Mouse (Mus musculus): Measurements from ENCODE around the gene Zfp72.

Gene Zfp72

GRCm38 (mm10) chr13:74390371-74390990 is at the start of gene Zfp72:
Gene Zfp72, minus strand, starts transcription at chr13:74390836.
- peak; percentile 84 for DNase-seq

GRCm38 (mm10) chr13:74439895-74440294 is 49.3 kb upstream of the Zfp72 start:
- no peak for DNase-seq

GRCm38 (mm10) chr13:74399298-74399839 is 8.7 kb upstream of the Zfp72 start, which contains the start of gene Ftl1-ps1:
Gene Ftl1-ps1, plus strand, starts transcription at chr13:74399694.
- DNase-seq: peak; percentile 32

- DNase-seq: no peak
Observed at GRCm38 (mm10) chr13:74391156-74391555, 520 bp upstream of the Zfp72 start.

- DNase-seq: no peak
Observed at GRCm38 (mm10) chr13:74389730-74390129, 906 bp downstream of the Zfp72 start.

GRCm38 (mm10) chr13:74382289-74382688 is 8.3 kb downstream of the Zfp72 start:
- DNase-seq: no peak

- no peak for DNase-seq
Observed at GRCm38 (mm10) chr13:74381533-74382276, 8.9 kb downstream of the Zfp72 start.

GRCm38 (mm10) chr13:74363859-74364235 is 26.8 kb downstream of the Zfp72 start, which contains the start of gene Lrrc14b:
Gene Lrrc14b, minus strand, starts transcription at chr13:74364005.
- peak; percentile 28 for DNase-seq

- DNase-seq: peak; percentile 24
Observed at GRCm38 (mm10) chr13:74363176-74363858, 27.3 kb downstream of the Zfp72 start.

- no peak for DNase-seq
Observed at GRCm38 (mm10) chr13:74362218-74362617, 28.4 kb downstream of the Zfp72 start.

- no peak for DNase-seq
Observed at GRCm38 (mm10) chr13:74356491-74356890, 34.1 kb downstream of the Zfp72 start.

GRCm38 (mm10) chr13:74350435-74350906 is 40.2 kb downstream of the Zfp72 start:
- no peak for DNase-seq

- DNase-seq: peak; percentile 97
Observed at GRCm38 (mm10) chr13:74349566-74350434, 40.8 kb downstream of the Zfp72 start, which contains the start of the genes Sdha and Ccdc127. Gene Sdha, minus strand, starts transcription at chr13:74350280. Gene Ccdc127, plus strand, starts transcription at chr13:74350309.

- DNase-seq: peak; percentile 47
Observed at GRCm38 (mm10) chr13:74341036-74341435, 49.6 kb downstream of the Zfp72 start.

GRCm38 (mm10) chr13:74329321-74329720 is 61.3 kb downstream of the Zfp72 start:
- DNase-seq: no peak

Data from kidney, postnatal 14 days (tissue).